Mouse (Mus musculus): ENCODE results near the gene Gm11077. TPM values are rescaled to one million over a fixed set of nuclear protein-coding genes. Genes with fewer than 3 reads are reported as not detected.

The Gm11077 gene
- polyA plus RNA-seq, 1 experiment from 2014 or later = not detected

DNA sequence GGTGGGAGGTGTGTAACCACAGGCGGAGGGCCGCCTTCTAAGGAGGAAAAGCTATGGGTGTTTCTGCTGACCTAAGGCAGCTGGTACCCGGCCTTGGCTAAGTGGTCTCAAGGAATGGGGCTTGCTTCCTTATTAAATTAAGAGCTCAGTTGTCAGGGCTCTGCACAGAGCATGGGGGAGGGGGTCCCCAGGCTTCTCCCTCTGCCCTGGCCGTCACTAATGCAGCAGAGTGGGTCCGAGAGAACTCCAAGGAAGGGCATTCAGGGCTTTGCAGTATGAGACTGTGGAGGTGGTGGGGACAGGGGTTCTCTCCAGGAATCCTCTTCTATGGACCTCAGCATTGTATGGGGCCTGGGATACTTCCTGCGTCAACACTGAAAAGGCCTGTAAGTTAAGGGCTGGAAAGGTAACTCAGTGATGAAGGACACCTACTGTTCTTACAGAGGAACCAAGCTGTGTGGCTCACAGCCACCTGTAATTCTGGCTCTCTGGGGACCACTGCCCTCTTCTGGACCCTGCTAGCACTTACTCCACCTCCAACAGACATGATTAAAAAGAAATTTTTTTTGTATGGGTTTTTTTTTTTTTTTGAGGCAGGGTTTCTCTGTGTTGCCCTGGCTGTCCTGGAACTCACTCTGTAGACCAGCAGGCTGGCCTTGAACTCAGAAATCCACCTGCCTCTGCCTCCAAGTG, 19.5 kb upstream of the Gm11077 start:
- no peaks in the 10 kb centered on the region for H3K27me3 ChIP-seq (ENCODE audit: insufficient read depth, poor library complexity, severe bottlenecking)
- 69% methylated on average over 6 of the region's 6 CpGs for WGBS
- no peak overlapping the region for H3K27ac ChIP-seq
- H3K4me3 ChIP-seq = no peak overlapping the region
- peaks cover 10% of the 10 kb centered on the region; the same call in 1 of the 2 replicates for H3K4me1 ChIP-seq
- DNase-seq (ENCODE audit: low spot score) = no peak
- no peaks in the 10 kb centered on the region for H3K9me3 ChIP-seq
- no peaks in the 10 kb centered on the region for H3K36me3 ChIP-seq

DNA sequence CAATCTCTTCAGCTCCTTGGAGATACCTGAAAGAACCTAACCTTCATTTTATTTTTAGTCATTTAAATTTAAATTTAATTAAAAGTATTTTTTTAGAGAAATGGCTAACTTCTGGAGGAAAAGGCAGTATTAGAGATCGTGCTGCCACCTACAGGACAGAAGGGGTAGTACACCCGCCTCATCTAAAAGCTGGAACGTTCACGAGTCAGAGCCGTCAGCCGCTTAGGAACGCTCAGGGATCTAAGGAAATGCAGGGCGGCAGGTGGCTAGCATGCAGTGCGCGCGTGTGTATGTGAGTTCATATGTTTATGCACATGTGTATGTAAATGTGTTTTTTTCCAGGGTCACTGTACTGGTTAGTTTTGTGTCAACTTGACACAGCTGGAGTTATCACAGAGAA, 16.3 kb upstream of the Gm11077 start:
- Histone ChIP-seq H3K27me3 (ENCODE audit: insufficient read depth, poor library complexity, severe bottlenecking) (no peaks in the 10 kb centered on the region), H3K9me3 (no peaks in the 10 kb centered on the region), H3K27ac (no peak overlapping the region), H3K4me3 (no peak overlapping the region), H3K4me1 (no peaks in the 10 kb centered on the region; the same call in 1 of the 2 replicates), H3K36me3 (no peaks in the 10 kb centered on the region)
- WGBS = 9% methylated on average over 11 of the region's 11 CpGs
- DNase-seq (ENCODE audit: low spot score) = no peak

DNA sequence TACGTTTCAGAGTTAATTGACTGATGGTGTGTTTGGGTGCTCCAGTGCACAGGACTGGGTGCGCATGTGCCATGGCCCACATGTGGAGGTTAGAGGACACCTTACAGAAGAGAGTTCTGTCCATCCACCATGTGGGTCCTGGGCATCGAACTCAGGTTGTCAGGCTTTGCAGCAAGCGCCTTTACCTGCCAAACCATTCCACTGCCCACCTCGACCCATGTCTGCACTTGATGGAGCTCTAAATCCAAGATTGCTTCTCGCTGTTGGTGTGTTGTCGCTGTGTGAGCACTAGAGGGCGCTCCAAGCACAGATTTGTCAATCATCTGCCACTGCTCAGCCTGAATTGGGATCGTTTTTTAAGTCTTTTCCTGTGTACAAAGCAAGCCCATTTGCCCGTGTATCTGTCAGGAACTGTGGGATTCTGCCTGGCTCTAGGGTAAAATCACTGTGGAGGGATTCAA, 14.1 kb upstream of the Gm11077 start:
- Histone ChIP-seq H3K9me3 (no peaks in the 10 kb centered on the region), H3K27ac (no peak overlapping the region), H3K4me3 (no peak overlapping the region), H3K4me1 (no peaks in the 10 kb centered on the region), H3K27me3 (ENCODE audit: insufficient read depth, poor library complexity, severe bottlenecking) (no peaks in the 10 kb centered on the region), H3K36me3 (no peaks in the 10 kb centered on the region)
- DNase-seq (ENCODE audit: low spot score) = no peak
- 21% methylated on average over 10 of the region's 10 CpGs for WGBS

DNA sequence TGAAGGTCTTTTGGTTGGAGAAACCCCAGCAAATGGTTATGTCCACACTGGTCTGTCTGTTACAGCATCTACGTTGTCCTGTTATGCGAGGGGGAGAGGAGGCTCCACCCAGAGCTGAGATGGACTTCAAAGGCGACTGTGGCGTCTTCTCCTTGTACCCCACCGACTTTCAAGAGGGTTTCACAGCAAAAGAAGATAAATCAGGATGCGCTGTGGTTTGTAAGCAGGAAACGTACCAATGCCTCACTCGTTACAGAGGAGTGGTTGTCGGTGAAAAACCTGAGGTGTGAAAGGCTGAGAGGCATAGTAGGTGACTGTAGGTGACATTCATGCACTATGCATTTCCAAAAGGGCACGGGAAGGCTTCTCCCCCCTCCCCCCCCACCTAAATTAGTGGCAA, 7.0 kb upstream of the Gm11077 start:
- Histone ChIP-seq H3K9me3 (no peaks in the 10 kb centered on the region), H3K4me3 (no peak overlapping the region), H3K27me3 (ENCODE audit: insufficient read depth, poor library complexity, severe bottlenecking) (no peaks in the 10 kb centered on the region), H3K27ac (no peak overlapping the region), H3K36me3 (no peaks in the 10 kb centered on the region), H3K4me1 (no peaks in the 10 kb centered on the region)
- DNase-seq (ENCODE audit: low spot score) = no peak
- 72% methylated on average over 10 of the region's 10 CpGs for WGBS

DNA sequence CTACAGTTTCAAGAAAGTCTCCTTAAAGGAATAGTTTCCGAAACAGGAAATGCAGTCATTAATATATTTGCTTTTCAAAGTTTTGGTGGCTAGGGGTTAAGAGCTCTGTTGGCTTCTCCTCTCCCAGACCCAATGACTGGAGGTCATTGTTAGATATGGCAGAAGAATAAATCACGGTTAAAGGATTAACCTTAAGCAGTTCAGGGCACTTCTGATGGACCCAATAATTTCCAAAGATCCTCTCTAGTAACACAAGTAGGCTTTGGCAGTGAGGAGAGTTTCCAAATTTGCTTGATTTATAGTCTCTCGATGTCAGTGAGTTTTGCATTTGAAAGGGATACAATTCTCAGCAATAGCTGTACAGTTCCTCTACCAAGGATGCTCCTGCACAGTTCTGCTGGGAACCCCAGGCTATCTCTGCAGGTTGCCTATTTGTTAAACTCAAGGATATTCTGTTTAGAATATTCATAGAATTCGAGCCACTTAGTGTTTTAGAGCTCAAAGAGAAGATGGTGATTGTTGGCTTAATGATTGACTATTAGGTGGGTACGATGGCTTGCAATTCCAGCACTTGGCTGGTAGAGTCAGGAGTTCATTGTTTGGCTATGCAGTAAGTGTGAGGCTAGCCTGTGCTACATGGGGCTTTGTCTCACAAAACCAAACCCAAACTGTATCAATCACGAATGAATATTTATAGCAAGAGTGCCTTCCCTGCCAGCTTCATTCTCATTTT, 1.8 kb downstream of the Gm11077 start:
- Histone ChIP-seq H3K4me3 (no peak overlapping the region), H3K36me3 (no peaks in the 10 kb centered on the region), H3K27me3 (ENCODE audit: insufficient read depth, poor library complexity, severe bottlenecking) (no peaks in the 10 kb centered on the region), H3K27ac (no peak overlapping the region), H3K9me3 (peaks cover 3% of the 10 kb centered on the region; the same call in 1 of the 2 replicates), H3K4me1 (0 out of 2 replicates have a peak, but pooled peaks cover 2% of the 10 kb centered on the region)
- no peak for DNase-seq (ENCODE audit: low spot score)
- WGBS = 81% methylated on average over 6 of the region's 6 CpGs

DNA sequence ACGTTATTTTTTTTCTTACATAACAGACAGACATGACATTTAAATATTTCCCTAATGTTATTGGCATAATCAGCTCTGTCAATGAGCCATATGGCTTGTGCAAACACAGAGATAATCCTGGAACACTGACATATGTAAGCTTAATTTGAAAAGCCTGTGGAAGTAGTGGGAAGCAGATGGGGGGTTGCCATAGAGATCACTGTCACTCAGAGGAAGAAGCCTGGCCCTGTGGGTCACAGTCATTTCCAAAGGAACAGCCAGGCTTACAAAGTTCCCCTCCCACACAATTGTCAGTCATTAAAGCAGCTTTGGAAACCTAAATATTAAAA, 2.3 kb downstream of the Gm11077 start:
- Histone ChIP-seq H3K4me1 (0 out of 2 replicates have a peak, but pooled peaks cover 2% of the 10 kb centered on the region), H3K36me3 (no peaks in the 10 kb centered on the region), H3K27ac (no peak overlapping the region), H3K9me3 (peaks cover 3% of the 10 kb centered on the region; the same call in 1 of the 2 replicates), H3K4me3 (no peak overlapping the region), H3K27me3 (ENCODE audit: insufficient read depth, poor library complexity, severe bottlenecking) (no peaks in the 10 kb centered on the region)
- 92% methylated on average over 1 of the region's 1 CpGs for WGBS
- no peak for DNase-seq (ENCODE audit: low spot score)

DNA sequence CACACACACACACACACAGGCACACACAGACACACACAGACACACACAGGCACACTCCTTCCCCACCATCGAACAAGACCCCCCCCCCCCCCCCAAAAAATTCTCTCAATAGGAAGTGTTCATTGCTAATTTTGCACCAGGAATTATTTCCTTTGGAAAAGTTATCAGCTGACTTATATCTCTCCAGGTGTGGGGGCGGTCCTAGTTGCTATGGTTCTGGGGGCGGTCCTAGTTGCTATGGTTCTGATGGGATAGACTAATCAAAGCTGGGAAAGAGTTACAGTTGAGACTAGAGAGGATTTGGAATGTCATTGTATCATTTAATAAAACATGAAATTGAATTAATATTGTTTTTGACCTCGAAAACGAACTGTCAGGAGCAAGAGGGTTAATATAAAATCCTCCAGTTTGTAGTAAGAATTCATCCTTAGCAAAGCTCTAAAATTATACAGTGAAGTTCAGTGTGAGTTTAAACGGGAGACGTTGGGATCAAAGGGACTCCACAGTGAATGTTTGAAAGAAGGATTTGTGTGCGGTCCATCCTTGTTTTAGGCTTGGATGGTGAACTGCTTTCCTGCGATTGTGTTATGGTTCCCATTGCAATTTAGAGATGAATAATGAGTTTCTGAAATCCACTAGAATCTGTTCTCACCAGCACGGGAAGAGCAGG, 4.0 kb downstream of the Gm11077 start:
- Histone ChIP-seq H3K4me1 (0 out of 2 replicates have a peak, but pooled peaks cover 2% of the 10 kb centered on the region), H3K36me3 (no peaks in the 10 kb centered on the region), H3K27me3 (ENCODE audit: insufficient read depth, poor library complexity, severe bottlenecking) (no peaks in the 10 kb centered on the region), H3K9me3 (peaks cover 3% of the 10 kb centered on the region; the same call in 1 of the 2 replicates), H3K4me3 (peak overlapping the region; percentile 55), H3K27ac (peak overlapping the region; percentile 44; the same call in 1 of the 2 replicates)
- DNase-seq (ENCODE audit: low spot score) = no peak
- WGBS = 35% methylated on average over 10 of the region's 10 CpGs

DNA sequence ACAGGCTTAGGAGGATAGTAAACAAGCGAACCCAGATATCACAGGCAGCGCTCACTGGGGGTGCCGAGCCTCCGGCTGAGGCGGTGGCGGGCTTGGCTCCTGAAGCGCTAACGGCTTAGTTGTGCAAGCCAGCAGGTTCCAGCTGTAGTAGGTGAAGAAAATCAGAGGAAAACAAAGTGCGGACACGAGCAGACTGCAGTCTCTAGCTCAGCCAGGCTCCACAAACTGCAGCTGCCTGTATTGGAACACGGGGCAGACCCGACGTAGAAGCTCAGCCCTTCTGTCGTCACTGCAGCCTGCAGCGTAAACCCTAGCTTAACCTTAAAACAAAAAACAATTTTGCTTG, 4.5 kb downstream of the Gm11077 start:
- Histone ChIP-seq H3K4me3 (peak overlapping the region; percentile 55), H3K27me3 (ENCODE audit: insufficient read depth, poor library complexity, severe bottlenecking) (no peaks in the 10 kb centered on the region), H3K9me3 (peaks cover 3% of the 10 kb centered on the region; the same call in 1 of the 2 replicates), H3K4me1 (0 out of 2 replicates have a peak, but pooled peaks cover 2% of the 10 kb centered on the region), H3K27ac (peak overlapping the region; percentile 44; the same call in 1 of the 2 replicates), H3K36me3 (no peaks in the 10 kb centered on the region)
- WGBS = 4% methylated on average over 15 of the region's 15 CpGs
- DNase-seq (ENCODE audit: low spot score) = no peak

DNA sequence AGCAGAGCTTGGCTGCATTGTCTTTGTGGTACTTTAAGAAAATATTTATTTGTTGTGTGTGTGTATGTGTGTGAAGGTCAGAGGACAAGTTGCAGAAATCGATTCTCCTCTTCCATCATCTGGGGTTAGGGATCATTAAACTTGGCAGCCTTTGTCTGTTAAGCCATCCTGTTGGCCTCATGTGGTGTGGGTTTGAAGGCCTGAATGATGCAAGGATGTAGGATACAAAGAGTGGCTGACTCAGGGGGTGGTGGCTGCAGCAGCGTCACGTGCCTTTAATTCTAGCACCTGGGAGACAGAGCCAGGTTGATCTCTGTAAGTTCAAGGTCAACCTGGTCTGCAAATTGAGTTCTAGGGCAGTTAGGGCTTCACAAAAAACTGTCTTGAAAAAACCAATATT, 16.5 kb downstream of the Gm11077 start:
- no peak for DNase-seq (ENCODE audit: low spot score)
- Histone ChIP-seq H3K4me3 (no peak overlapping the region), H3K36me3 (peaks cover 3% of the 10 kb centered on the region; the same call in 1 of the 2 replicates), H3K27me3 (ENCODE audit: insufficient read depth, poor library complexity, severe bottlenecking) (no peaks in the 10 kb centered on the region), H3K27ac (no peak overlapping the region), H3K4me1 (no peaks in the 10 kb centered on the region; the same call in 1 of the 2 replicates), H3K9me3 (no peaks in the 10 kb centered on the region)
- WGBS = 79% methylated on average over 3 of the region's 3 CpGs

DNA sequence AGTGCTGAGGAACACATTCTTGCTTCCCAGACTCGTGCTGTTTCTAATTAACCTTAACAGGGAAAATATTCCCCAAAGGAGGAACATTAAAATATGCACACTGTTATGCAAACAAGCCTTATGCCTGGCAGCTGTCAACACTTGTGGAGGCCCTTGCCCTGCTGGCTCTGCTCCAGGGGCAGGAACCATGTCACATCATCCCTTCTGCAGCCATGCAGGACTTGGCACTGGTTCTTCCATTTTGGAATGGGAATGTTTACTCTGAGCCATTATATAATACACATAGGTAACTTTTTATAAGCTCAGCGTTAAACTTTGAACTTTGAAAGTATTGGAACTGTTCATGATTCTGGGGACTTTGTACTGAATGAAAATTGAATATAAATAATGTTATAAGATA, 18.5 kb downstream of the Gm11077 start:
- Histone ChIP-seq H3K27ac (no peak overlapping the region), H3K36me3 (peaks cover 3% of the 10 kb centered on the region; the same call in 1 of the 2 replicates), H3K27me3 (ENCODE audit: insufficient read depth, poor library complexity, severe bottlenecking) (no peaks in the 10 kb centered on the region), H3K4me1 (no peaks in the 10 kb centered on the region; the same call in 1 of the 2 replicates), H3K4me3 (no peak overlapping the region), H3K9me3 (no peaks in the 10 kb centered on the region)
- WGBS = 79% methylated on average over 2 of the region's 2 CpGs
- no peak for DNase-seq (ENCODE audit: low spot score)

DNA sequence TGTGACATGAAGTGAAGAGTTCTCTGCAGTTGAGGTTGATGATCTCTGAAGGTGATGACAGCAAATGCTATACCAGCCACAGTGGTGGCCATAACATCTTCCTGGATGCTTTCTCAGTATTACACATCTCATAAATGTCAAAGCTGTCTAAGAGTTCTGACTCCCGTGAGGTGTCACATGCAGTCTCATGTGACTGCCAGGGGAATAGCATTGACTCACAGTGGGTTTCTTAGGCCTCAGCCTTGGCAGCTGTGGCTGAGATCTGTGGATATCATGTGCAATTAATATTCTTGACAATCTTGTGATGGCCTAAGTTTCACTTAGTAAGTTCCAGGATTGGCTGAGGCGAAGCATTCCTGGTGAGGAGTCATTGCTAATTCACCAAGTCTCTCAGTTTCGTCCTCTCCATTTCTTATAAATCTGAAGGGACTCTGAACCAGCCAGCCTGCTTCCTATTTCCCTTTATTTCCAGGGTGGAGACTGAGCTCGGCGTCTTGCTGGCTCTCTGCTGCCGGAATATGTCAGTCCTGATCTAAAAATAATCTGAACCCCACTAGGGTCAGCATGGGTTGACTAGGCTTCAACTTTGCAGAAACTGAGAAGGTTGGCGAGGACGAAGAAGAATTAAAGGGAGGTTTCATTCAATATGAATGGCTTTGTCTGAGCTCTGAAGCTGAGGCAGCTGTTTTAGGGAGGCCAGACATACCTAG, 21.4 kb downstream of the Gm11077 start:
- H3K27me3 ChIP-seq (ENCODE audit: insufficient read depth, poor library complexity, severe bottlenecking) = no peaks in the 10 kb centered on the region
- DNase-seq (ENCODE audit: low spot score) = no peak
- H3K9me3 ChIP-seq = no peaks in the 10 kb centered on the region
- no peak overlapping the region for H3K27ac ChIP-seq
- 61% methylated on average over 8 of the region's 8 CpGs for WGBS
- H3K4me1 ChIP-seq = no peaks in the 10 kb centered on the region
- no peak overlapping the region for H3K4me3 ChIP-seq
- H3K36me3 ChIP-seq = peaks cover 3% of the 10 kb centered on the region; the same call in 1 of the 2 replicates

DNA sequence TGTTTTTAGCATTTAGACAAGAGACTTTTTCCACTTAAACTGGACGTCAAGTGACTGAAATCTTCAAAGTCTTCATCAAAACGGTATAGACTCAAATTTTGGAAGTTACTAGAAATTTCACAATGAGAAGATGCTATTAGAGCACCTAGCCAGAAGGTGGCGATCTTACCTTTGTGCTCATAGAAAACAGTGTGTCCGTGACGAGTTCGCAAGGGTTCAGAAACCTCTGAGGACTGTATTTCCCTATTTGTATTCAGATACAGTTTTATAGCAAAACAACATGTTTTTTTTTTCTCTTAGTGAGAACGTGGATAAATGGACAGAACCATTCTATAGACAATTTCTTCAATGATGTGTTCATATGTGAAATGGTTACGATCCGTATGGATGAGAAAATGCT, 37.3 kb downstream of the Gm11077 start:
- Histone ChIP-seq H3K9me3 (no peaks in the 10 kb centered on the region), H3K27ac (no peak overlapping the region), H3K4me3 (no peak overlapping the region), H3K36me3 (no peaks in the 10 kb centered on the region), H3K27me3 (ENCODE audit: insufficient read depth, poor library complexity, severe bottlenecking) (no peaks in the 10 kb centered on the region), H3K4me1 (peaks cover 4% of the 10 kb centered on the region; the same call in 1 of the 2 replicates)
- 41% methylated on average over 9 of the region's 9 CpGs for WGBS
- no peak for DNase-seq (ENCODE audit: low spot score)
